Mouse (Mus musculus) natural killer cell, adult 2 months (primary cell): ENCODE data around the gene Epha4.

ENCODE experiments used
- DNase-seq, 2 experiments: peaks; one replicate each; pipeline ENCODE4 v3.0.0; 2022; ENCODE audit warnings: low spot score in 2 of 2

Epha4 gene

GRCm38 (mm10) chr1:77446438-77446837 is 68.5 kb downstream of the Epha4 start:
- DNase-seq = no peak

GRCm38 (mm10) chr1:77444648-77445047 is 70.2 kb downstream of the Epha4 start:
- DNase-seq = no peak

GRCm38 (mm10) chr1:77441987-77442386 is 72.9 kb downstream of the Epha4 start:
- no peak for DNase-seq

- no peak for DNase-seq
These were observed 73.5 kb downstream of the Epha4 start for GRCm38 (mm10) chr1:77441401-77441800.

GRCm38 (mm10) chr1:77440512-77440911 is 74.4 kb downstream of the Epha4 start:
- no peak for DNase-seq

- no peak for DNase-seq
These were observed 75.4 kb downstream of the Epha4 start for GRCm38 (mm10) chr1:77439383-77440074.

- no peak for DNase-seq
These were observed 76.2 kb downstream of the Epha4 start for GRCm38 (mm10) chr1:77438639-77439038.

GRCm38 (mm10) chr1:77437881-77438610 is 76.8 kb downstream of the Epha4 start:
- no peak for DNase-seq

GRCm38 (mm10) chr1:77435045-77435444 is 79.8 kb downstream of the Epha4 start:
- no peak for DNase-seq

- DNase-seq = no peak
These were observed 81.7 kb downstream of the Epha4 start for GRCm38 (mm10) chr1:77433148-77433547.

GRCm38 (mm10) chr1:77432489-77432888 is 82.4 kb downstream of the Epha4 start:
- DNase-seq = no peak

GRCm38 (mm10) chr1:77429174-77429573 is 85.7 kb downstream of the Epha4 start:
- DNase-seq = no peak

- DNase-seq = no peak
These were observed 87.9 kb downstream of the Epha4 start for GRCm38 (mm10) chr1:77426956-77427355.

- DNase-seq = no peak
These were observed 89.7 kb downstream of the Epha4 start for GRCm38 (mm10) chr1:77425171-77425570.

GRCm38 (mm10) chr1:77421081-77421480 is 93.8 kb downstream of the Epha4 start:
- no peak for DNase-seq

GRCm38 (mm10) chr1:77420348-77420747 is 94.5 kb downstream of the Epha4 start:
- DNase-seq = no peak

GRCm38 (mm10) chr1:77416872-77417271 is 98.0 kb downstream of the Epha4 start:
- no peak for DNase-seq

GRCm38 (mm10) chr1:77412871-77413669 is 101.8 kb downstream of the Epha4 start:
- no peak for DNase-seq

GRCm38 (mm10) chr1:77412285-77412684 is 102.6 kb downstream of the Epha4 start:
- no peak for DNase-seq

GRCm38 (mm10) chr1:77411222-77411621 is 103.7 kb downstream of the Epha4 start:
- DNase-seq = no peak

GRCm38 (mm10) chr1:77410716-77411115 is 104.2 kb downstream of the Epha4 start:
- DNase-seq = no peak

GRCm38 (mm10) chr1:77410153-77410552 is 104.7 kb downstream of the Epha4 start:
- DNase-seq = no peak

- no peak for DNase-seq
These were observed 105.4 kb downstream of the Epha4 start for GRCm38 (mm10) chr1:77409509-77409908.
